8 mouse cellular contexts compared by ENCODE assay signal in genomic region chr15:84192058-84192791, GRCm38 (mm10). TPM values are rescaled to one million over a fixed set of nuclear protein-coding genes. Genes with fewer than 3 reads are reported as not detected.
DNase-seq lines count a peak whose midpoint lies in the region; ATAC-seq lines count a peak whose summit lies in the region.

Gene Samm50 (plus strand): TSS chr15:84192241.

- H3K4me2 ChIP-seq in intestine, embryonic 14.5 days (ENCODE audit: low read length), result peak within 1 kb of the TSS; percentile 73

- no peaks in the 10 kb centered on the region for H3K9me3 ChIP-seq in intestine, embryonic 14.5 days (ENCODE audit: control insufficient read depth, low read length)

- H3K4me3 ChIP-seq in intestine, embryonic 14.5 days (ENCODE audit: low read depth, low read length), result peak within 1 kb of the TSS; percentile 79

- peak; percentile 97 for ATAC-seq in intestine, embryonic 14.5 days (replicated peaks; ENCODE audit: low FRiP score, low TSS enrichment, low read depth)

- 0 out of 2 replicates have a peak, but pooled peaks cover 11% of the 10 kb centered on the region for H3K4me1 ChIP-seq in intestine, embryonic 14.5 days (replicated peaks; ENCODE audit: control insufficient read depth, insufficient read depth, low read length)

- H3K36me3 ChIP-seq in intestine, embryonic 14.5 days (ENCODE audit: control insufficient read depth, insufficient read depth, low read length), result peaks cover 28% of the 10 kb centered on the region

- peak; percentile 79 for DNase-seq in adrenal gland, adult 18-20 months (ENCODE audit: low spot score in 2 of 2)
- DNase-seq in embryo, embryonic 11 days, result peak; percentile 96
- DNase-seq in gastrocnemius, postnatal 25 days, result peak; percentile 88
- DNase-seq in intestine, embryonic 14.5 days (ENCODE audit: low spot score), result peak; percentile 93
- peak; percentile 93 to 96 for DNase-seq in left cerebral cortex, postnatal 14 days (ENCODE audit: low spot score in 2 of 2)
- DNase-seq in mesoderm, embryonic 11.5 days (ENCODE audit: low read depth, low spot score), result peak; percentile 96
- peak; percentile 93 to 94 for DNase-seq in right cerebral cortex, postnatal 36 days (ENCODE audit: low spot score in 2 of 2)
- peak; percentile 95 for DNase-seq in yolk sac, embryonic 10.5 days (ENCODE audit: low spot score)

- intact Hi-C loops in left cerebral cortex, postnatal 14 days (cut with DNase I), result no loop called here

- peak within 1 kb of the TSS; percentile 87 for H3K27ac ChIP-seq in intestine, embryonic 14.5 days (ENCODE audit: low read depth)

- H3K27me3 ChIP-seq in intestine, embryonic 14.5 days (replicated peaks; ENCODE audit: control insufficient read depth, insufficient read depth, low read length), result no peaks in the 10 kb centered on the region

- H3K9ac ChIP-seq in intestine, embryonic 14.5 days (ENCODE audit: low read length), result peak within 1 kb of the TSS; percentile 88

- 4% methylated on average over 48 of the region's 48 CpGs for WGBS in intestine, embryonic 14.5 days

RNA-seq across cellular contexts. Expression of gene Samm50, which starts in this region (rescaled TPM):
- 100 to 1,000 TPM; 148 to 189 TPM for total RNA-seq in adrenal gland, adult 18-20 months (2021)
- total RNA-seq in gastrocnemius, postnatal 25 days (2021), result 100 to 1,000 TPM; 171 to 173 TPM
- polyA plus RNA-seq in intestine, embryonic 14.5 days (2014; fragmentation: Nextera tagmentation; extraction: Ambion mirVana), result 88.5 and 89.2 TPM in 2 replicates
- total RNA-seq in left cerebral cortex, postnatal 14 days (2021), result 10 to 100 TPM; 87.9 to 94.6 TPM

Comparison
In these comparisons a context has a peak if more than half of its experiments do, and no peak if none do; other contexts are left out.
1. Peak in every context shown above with its lines: DNase-seq, ATAC-seq, H3K4me3 ChIP-seq and H3K27ac ChIP-seq.